Mouse (Mus musculus) kidney, adult 2 months (tissue): ENCODE results near the gene Tbl3.

Source experiments
- CTCF ChIP-seq: fragments of 200-500 bp; conservative IDR thresholded peaks from 2 replicates; pipeline ENCODE4 v1.5.1; 2011; ENCODE audit warnings: low read depth, mild to moderate bottlenecking, control low read depth, low read length, moderate library complexity, mixed read lengths; ENCODE audit not compliant: insufficient read depth, insufficient read length
- POLR2A ChIP-seq: fragments of 200-500 bp; IDR thresholded peaks from one replicate; pipeline ENCODE4 v1.6.1; 2011; ENCODE audit warnings: low read depth, low read length, control low read depth

DNA sequence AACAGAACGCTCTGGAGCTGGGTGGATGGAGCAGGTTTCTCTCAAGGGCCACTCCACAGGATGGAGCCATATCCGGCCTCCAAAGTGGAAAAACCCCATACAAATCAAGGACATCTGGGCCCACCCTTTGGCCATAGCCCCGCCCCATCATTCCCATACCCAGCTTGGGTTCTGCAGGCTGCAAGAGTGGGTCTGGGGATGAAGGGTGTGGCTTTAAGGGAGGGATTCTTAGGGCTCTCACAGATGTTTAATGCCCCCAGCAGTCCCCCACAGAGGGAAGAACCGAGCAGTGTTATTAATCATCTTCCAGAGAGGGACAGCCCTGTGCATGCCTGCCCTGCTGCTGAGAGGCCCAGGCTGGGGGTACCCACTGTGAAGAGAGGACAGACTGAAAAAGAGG is 39.5 kb upstream of the Tbl3 start:
- no peak for TF ChIP-seq CTCF
- no peak for TF ChIP-seq POLR2A
